Mouse (Mus musculus) testis, adult 2 months (tissue): ENCODE results near the gene Fermt3. TPM values are rescaled to one million over a fixed set of nuclear protein-coding genes. Genes with fewer than 3 reads are reported as not detected.

ENCODE experiments used
- H3K27ac ChIP-seq: fragments of 200-500 bp; 2 replicates; pipeline ENCODE4 v1.5.1; 2012; ENCODE audit warnings: low read depth, low read length; ENCODE audit not compliant: control insufficient read depth, insufficient read depth
- H3K27me3 ChIP-seq: fragments of 200-500 bp; 2 replicates; pipeline ENCODE4 v1.6.1; 2012; ENCODE audit warnings: mild to moderate bottlenecking, low read length, moderate library complexity; ENCODE audit not compliant: control insufficient read depth, insufficient read depth
- H3K36me3 ChIP-seq: fragments of 200-500 bp; 2 replicates; pipeline ENCODE4 v1.6.1; 2012; ENCODE audit warnings: mild to moderate bottlenecking, low read length; ENCODE audit not compliant: control insufficient read depth, insufficient read depth
- H3K4me1 ChIP-seq: fragments of 200-500 bp; 2 replicates; pipeline ENCODE4 v1.6.1; 2012; ENCODE audit warnings: low read length; ENCODE audit not compliant: control insufficient read depth, insufficient read depth
- H3K4me3 ChIP-seq: fragments of 200-500 bp; 2 replicates; pipeline ENCODE4 v1.5.1; 2012; ENCODE audit warnings: low read depth, mild to moderate bottlenecking, low read length, moderate library complexity, mixed read lengths; ENCODE audit not compliant: control insufficient read depth
- CTCF ChIP-seq: fragments of 200-500 bp; IDR thresholded peaks from 2 replicates; pipeline ENCODE4 v1.5.1; 2012; ENCODE audit warnings: low read depth, mild to moderate bottlenecking, inconsistent platforms, low read length, moderate library complexity; ENCODE audit not compliant: control insufficient read depth, insufficient read depth, insufficient replicate concordance
- POLR2A ChIP-seq: fragments of 200-500 bp; IDR thresholded peaks from 2 replicates; pipeline ENCODE4 v1.6.1; 2012; ENCODE audit warnings: low read depth, mild to moderate bottlenecking, inconsistent platforms, low read length, moderate library complexity; ENCODE audit not compliant: control insufficient read depth
- polyA plus RNA-seq: library from polyadenylated mRNA; depleted of rRNA; stranded (reverse); fragments of >200 nt; gene quantifications from 2 replicates; pipeline ENCODE4 v1.2.3, GENCODE M21; 2012

Gene Fermt3
- polyA plus RNA-seq, 1 experiment = 1.3 TPM

GRCm38 (mm10) chr19:6972247-6972917, 46.9 kb downstream of the Fermt3 start:
- H3K36me3 ChIP-seq = no peaks in the 10 kb centered on the region
- H3K27ac ChIP-seq = no peak overlapping the region
- H3K27me3 ChIP-seq = no peaks in the 10 kb centered on the region
- TF ChIP-seq CTCF = no peak
- no peak for TF ChIP-seq POLR2A
- peaks cover 31% of the 10 kb centered on the region for H3K4me1 ChIP-seq
- H3K4me3 ChIP-seq = no peak overlapping the region

DNA sequence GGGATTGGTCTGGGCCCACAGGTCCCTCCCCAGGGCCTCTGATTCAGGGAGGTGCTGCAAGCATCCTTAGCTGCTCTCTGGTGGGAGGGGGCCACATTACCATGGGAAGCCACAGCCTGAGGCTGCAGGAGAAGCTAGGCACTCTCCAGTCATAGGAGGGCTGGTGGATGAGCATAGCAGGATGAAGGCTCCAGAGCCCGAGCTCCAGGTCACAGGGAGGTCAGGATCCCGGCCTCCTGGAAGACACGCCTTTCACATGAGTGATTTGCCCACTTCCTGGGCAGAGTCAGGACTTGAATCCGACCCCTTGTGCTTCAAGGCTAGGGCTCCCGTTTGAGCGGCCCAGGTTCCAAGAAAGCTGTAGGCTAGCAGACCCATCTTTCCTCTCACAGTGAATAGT, 47.6 kb downstream of the Fermt3 start:
- H3K36me3 ChIP-seq = no peaks in the 10 kb centered on the region
- TF ChIP-seq POLR2A (no peak), CTCF (no peak)
- no peak overlapping the region for H3K27ac ChIP-seq
- H3K27me3 ChIP-seq = no peaks in the 10 kb centered on the region
- no peak overlapping the region for H3K4me3 ChIP-seq
- H3K4me1 ChIP-seq = peaks cover 31% of the 10 kb centered on the region

GRCm38 (mm10) chr19:6970460-6971085, 48.7 kb downstream of the Fermt3 start:
- no peak overlapping the region for H3K27ac ChIP-seq
- no peaks in the 10 kb centered on the region for H3K36me3 ChIP-seq
- no peaks in the 10 kb centered on the region for H3K27me3 ChIP-seq
- no peak overlapping the region; the same call in 1 of the 2 replicates for H3K4me3 ChIP-seq
- peaks cover 24% of the 10 kb centered on the region for H3K4me1 ChIP-seq
- no peak for TF ChIP-seq POLR2A
- TF ChIP-seq CTCF = no peak

DNA sequence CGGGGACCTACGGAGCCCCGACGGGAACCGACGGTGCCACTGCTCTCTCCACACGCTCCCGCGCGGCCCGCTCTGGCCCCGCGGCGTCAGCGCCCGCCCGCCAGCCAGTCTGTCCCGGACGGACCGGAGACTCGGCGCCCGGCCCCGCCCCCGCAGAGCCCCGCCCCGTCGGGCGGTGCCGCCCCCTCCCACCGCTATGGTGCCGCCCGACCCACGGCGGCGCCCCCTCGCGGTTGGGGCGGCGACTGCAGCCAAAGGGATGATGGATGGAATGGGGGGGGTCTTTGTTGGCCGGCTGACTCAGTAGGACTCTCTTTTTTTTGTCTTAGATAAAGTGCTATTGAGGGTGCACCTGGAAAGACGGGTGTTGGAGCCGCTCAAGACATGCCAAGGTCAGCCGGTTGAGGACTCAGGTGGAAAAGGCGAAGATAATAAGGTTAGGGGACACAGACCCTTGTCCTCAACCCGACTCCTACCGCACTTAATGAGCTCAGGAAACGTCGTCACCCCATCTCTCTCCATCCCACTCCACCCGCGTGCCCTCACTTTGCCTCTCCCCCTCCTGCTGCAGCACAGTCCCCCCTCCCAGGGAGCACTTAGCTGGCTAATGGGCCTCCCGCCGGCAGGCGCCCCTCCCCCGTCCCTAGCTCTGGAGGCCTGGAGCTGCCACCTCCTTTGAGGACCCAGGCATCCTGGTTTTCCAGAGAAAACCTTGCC, 49.4 kb downstream of the Fermt3 start:
- Histone ChIP-seq H3K4me1 (peaks cover 24% of the 10 kb centered on the region), H3K36me3 (no peaks in the 10 kb centered on the region), H3K27ac (no peak overlapping the region), H3K27me3 (no peaks in the 10 kb centered on the region), H3K4me3 (peak overlapping the region; percentile 82)
- TF ChIP-seq POLR2A (no peak), CTCF (peak; percentile 70)

DNA sequence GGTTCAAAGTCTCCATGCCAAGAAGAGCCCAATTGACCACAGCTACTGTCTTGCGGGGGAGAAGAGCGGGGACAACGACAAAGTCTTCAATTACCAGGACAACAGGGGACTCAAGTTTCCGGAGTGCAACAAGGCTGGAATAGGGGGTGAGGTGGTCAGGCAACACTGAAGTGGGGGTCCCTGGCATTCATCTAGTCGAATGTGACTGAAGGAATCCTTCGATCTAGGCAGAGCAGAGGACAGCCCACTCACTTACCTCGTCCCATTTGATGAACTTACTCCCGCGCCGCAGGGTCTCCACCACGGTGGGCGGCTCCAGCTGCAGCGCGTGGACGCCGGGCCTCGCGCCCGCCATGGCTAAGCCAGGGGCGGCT, 50.0 kb downstream of the Fermt3 start:
- H3K27me3 ChIP-seq = no peaks in the 10 kb centered on the region
- TF ChIP-seq POLR2A = no peak
- TF ChIP-seq CTCF = no peak
- H3K4me1 ChIP-seq = peaks cover 24% of the 10 kb centered on the region

DNA sequence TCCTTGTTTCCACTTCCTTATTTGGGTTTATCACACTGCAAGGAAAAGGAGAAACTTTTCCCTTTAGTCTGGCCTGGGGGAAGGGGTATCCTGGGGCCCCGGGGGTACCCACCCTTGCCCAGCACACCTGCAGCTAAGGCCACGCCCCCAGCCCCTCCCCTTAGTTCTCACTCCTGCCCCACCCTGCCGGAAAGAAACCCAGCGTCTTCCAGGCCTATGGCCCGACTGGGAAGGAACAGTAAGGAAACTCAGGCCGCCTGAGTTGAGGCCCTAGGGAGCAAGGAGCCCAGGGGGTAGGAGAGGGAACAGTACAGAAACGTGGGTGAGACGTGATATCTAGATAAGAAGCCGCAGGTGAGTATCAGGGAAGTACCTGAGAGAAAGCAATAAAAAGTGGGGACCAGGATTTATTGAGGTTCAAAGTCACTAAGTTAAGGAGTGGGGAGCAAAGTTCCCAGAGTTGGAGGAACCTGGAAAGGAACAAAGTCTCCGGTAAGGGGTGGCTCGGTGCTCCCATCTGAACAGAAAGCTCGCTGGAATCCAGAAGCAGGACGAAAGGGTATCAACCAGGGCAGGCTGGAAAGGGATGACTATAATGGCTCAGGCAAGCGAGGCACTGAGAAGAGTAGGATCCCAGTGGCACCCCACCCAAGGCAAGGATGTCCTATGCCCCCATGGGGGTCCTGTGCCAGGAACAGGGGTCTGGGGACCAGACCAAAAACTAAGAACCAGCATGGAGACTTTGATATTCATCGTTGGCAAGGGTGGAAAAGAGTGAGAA, 50.6 kb downstream of the Fermt3 start:
- H3K27ac ChIP-seq = no peak overlapping the region

More for the DNA sequence above, 50.0 kb downstream of the Fermt3 start:
- Histone ChIP-seq H3K36me3 (no peaks in the 10 kb centered on the region), H3K27ac (no peak overlapping the region), H3K4me3 (peak overlapping the region; percentile 82)

GRCm38 (mm10) chr19:6956461-6956860, 62.8 kb downstream of the Fermt3 start:
- no peak overlapping the region for H3K4me3 ChIP-seq
- peaks cover 10% of the 10 kb centered on the region for H3K4me1 ChIP-seq
- no peak overlapping the region for H3K27ac ChIP-seq
- TF ChIP-seq POLR2A (no peak), CTCF (no peak)
- no peaks in the 10 kb centered on the region for H3K27me3 ChIP-seq
- no peaks in the 10 kb centered on the region; the same call in 1 of the 2 replicates for H3K36me3 ChIP-seq

More for the DNA sequence above, 50.6 kb downstream of the Fermt3 start:
- H3K36me3 ChIP-seq = no peaks in the 10 kb centered on the region
- H3K4me3 ChIP-seq = peak overlapping the region; percentile 82
- TF ChIP-seq POLR2A (no peak), CTCF (no peak)
- peaks cover 24% of the 10 kb centered on the region for H3K4me1 ChIP-seq
- no peaks in the 10 kb centered on the region for H3K27me3 ChIP-seq
